Mouse (Mus musculus) limb, embryonic 11.5 days (tissue): ENCODE data around the gene Smc6. TPM values are rescaled to one million over a fixed set of nuclear protein-coding genes. Genes with fewer than 3 reads are reported as not detected.

Experiments used
- ATAC-seq: fragments of 200-750 bp; cut with Nextera tagmentation; 2 replicates; pipeline ENCODE4 v1.8.0; 2017; ENCODE audit warnings: low read depth; ENCODE audit not compliant: insufficient number of reproducible peaks, low FRiP score, low TSS enrichment
- DNase-seq: peaks from one replicate; pipeline ENCODE4 v3.0.0-alpha.2; 2015; ENCODE audit warnings: low spot score
- H3K27ac ChIP-seq: fragments of 300-500 bp; sonication (generic); replicated peaks from 2 replicates; pipeline ENCODE4 v1.5.1; 2014; ENCODE audit warnings: low read depth, mild to moderate bottlenecking, low read length
- H3K27me3 ChIP-seq: fragments of 300-500 bp; sonication (generic); 2 replicates; pipeline ENCODE4 v1.6.1; 2014; ENCODE audit warnings: mild to moderate bottlenecking, low read length, mixed read lengths; ENCODE audit not compliant: control insufficient read depth, insufficient read depth
- H3K36me3 ChIP-seq: fragments of 300-500 bp; sonication (generic); 2 replicates; pipeline ENCODE4 v1.6.1; 2014; ENCODE audit warnings: mild to moderate bottlenecking, low read length, moderate library complexity, mixed read lengths; ENCODE audit not compliant: control insufficient read depth, insufficient read depth
- H3K4me1 ChIP-seq: fragments of 300-500 bp; sonication (generic); 2 replicates; pipeline ENCODE4 v1.6.1; 2014; ENCODE audit warnings: low read length, mixed read lengths; ENCODE audit not compliant: control insufficient read depth, insufficient read depth
- H3K4me2 ChIP-seq: fragments of 300-500 bp; sonication (generic); 2 replicates; pipeline ENCODE4 v1.6.1; 2014; ENCODE audit warnings: low read depth, mild to moderate bottlenecking, moderate library complexity; ENCODE audit not compliant: severe bottlenecking
- H3K4me3 ChIP-seq: fragments of 300-500 bp; sonication (generic); 2 replicates; pipeline ENCODE4 v1.5.1; 2014; ENCODE audit warnings: low read depth, low read length
- H3K9ac ChIP-seq: fragments of 300-500 bp; sonication (generic); 2 replicates; pipeline ENCODE4 v1.6.1; 2014; ENCODE audit warnings: mild to moderate bottlenecking, low read length
- H3K9me3 ChIP-seq: fragments of 300-500 bp; sonication (generic); 2 replicates; pipeline ENCODE4 v1.6.1; 2016; ENCODE audit warnings: low read length; ENCODE audit not compliant: control insufficient read depth
- WGBS: fragments of 180-500 bp; shearing (Covaris S2); extraction: QIAGEN DNeasy Blood & Tissue Kit; methylation state at CpG from one replicate; pipeline ENCODE4 v1.1.7; 2014; 5-methylcytosine and 5-hydroxymethylcytosine counted together
- polyA plus RNA-seq: library from polyadenylated mRNA; unstranded; fragments of >200 nt; fragmentation: Nextera tagmentation; extraction: Ambion mirVana; gene quantifications from 2 replicates; pipeline ENCODE4 v1.2.1, GENCODE M21; 2014

The Smc6 gene
- polyA plus RNA-seq, 1 experiment from 2014 or later, result 138 TPM

GRCm38 (mm10) chr12:11306753-11307645, 41.3 kb downstream of the Smc6 start:
- DNase-seq, result no peak
- H3K4me2 ChIP-seq, result no peak overlapping the region

GRCm38 (mm10) chr12:11311106-11311505, 45.4 kb downstream of the Smc6 start:
- no peak overlapping the region for H3K9ac ChIP-seq
- H3K27ac ChIP-seq, result no peak overlapping the region
- no peaks in the 10 kb centered on the region for H3K4me1 ChIP-seq
- peaks cover 7% of the 10 kb centered on the region for H3K36me3 ChIP-seq
- H3K27me3 ChIP-seq, result no peaks in the 10 kb centered on the region
- no peak overlapping the region for H3K4me2 ChIP-seq
- H3K4me3 ChIP-seq, result no peak overlapping the region
- DNase-seq (no peak), ATAC-seq (no peak)
- 94% methylated on average over 2 of the region's 2 CpGs for WGBS
- no peaks in the 10 kb centered on the region for H3K9me3 ChIP-seq

More at GRCm38 (mm10) chr12:11306753-11307645, 41.3 kb downstream of the Smc6 start:
- Histone ChIP-seq H3K9ac (no peak overlapping the region), H3K27ac (no peak overlapping the region), H3K9me3 (no peaks in the 10 kb centered on the region), H3K27me3 (no peaks in the 10 kb centered on the region), H3K4me1 (no peaks in the 10 kb centered on the region), H3K4me3 (no peak overlapping the region), H3K36me3 (peaks cover 8% of the 10 kb centered on the region; the same call in 1 of the 2 replicates)
- no peak for ATAC-seq
- 92% methylated on average over 8 of the region's 8 CpGs for WGBS

- Histone ChIP-seq H3K4me3 (no peak overlapping the region), H3K27me3 (no peaks in the 10 kb centered on the region), H3K9ac (no peak overlapping the region), H3K4me2 (no peak overlapping the region), H3K4me1 (no peaks in the 10 kb centered on the region), H3K27ac (no peak overlapping the region), H3K36me3 (peaks cover 8% of the 10 kb centered on the region), H3K9me3 (no peaks in the 10 kb centered on the region)
- 85% methylated on average over 1 of the region's 1 CpGs for WGBS
- ATAC-seq, result no peak
- DNase-seq, result no peak
Observed at GRCm38 (mm10) chr12:11313840-11314239, 48.2 kb downstream of the Smc6 start.

GRCm38 (mm10) chr12:11317671-11318070, 52.0 kb downstream of the Smc6 start:
- Histone ChIP-seq H3K4me3 (no peak overlapping the region), H3K9ac (no peak overlapping the region), H3K9me3 (no peaks in the 10 kb centered on the region), H3K27ac (no peak overlapping the region), H3K27me3 (no peaks in the 10 kb centered on the region), H3K4me2 (no peak overlapping the region), H3K4me1 (no peaks in the 10 kb centered on the region), H3K36me3 (peaks cover 8% of the 10 kb centered on the region)
- ATAC-seq, result no peak
- no peak for DNase-seq
- 78% methylated on average over 6 of the region's 6 CpGs for whole genome bisulfite sequencing

GRCm38 (mm10) chr12:11324480-11324879, 58.8 kb downstream of the Smc6 start:
- WGBS, result 57% methylated on average over 4 of the region's 4 CpGs
- no peak for ATAC-seq
- Histone ChIP-seq H3K4me2 (no peak overlapping the region), H3K9me3 (no peaks in the 10 kb centered on the region), H3K27ac (no peak overlapping the region), H3K36me3 (no peaks in the 10 kb centered on the region), H3K9ac (no peak overlapping the region), H3K4me3 (no peak overlapping the region), H3K4me1 (no peaks in the 10 kb centered on the region), H3K27me3 (no peaks in the 10 kb centered on the region)
- DNase-seq, result no peak

- no peak overlapping the region for H3K4me2 ChIP-seq
- no peaks in the 10 kb centered on the region for H3K36me3 ChIP-seq
- 94% methylated on average over 3 of the region's 3 CpGs for WGBS
- no peak overlapping the region for H3K4me3 ChIP-seq
- H3K27me3 ChIP-seq, result no peaks in the 10 kb centered on the region
- DNase-seq, result no peak
- no peak overlapping the region for H3K27ac ChIP-seq
- H3K9ac ChIP-seq, result no peak overlapping the region
- H3K4me1 ChIP-seq, result no peaks in the 10 kb centered on the region
- no peaks in the 10 kb centered on the region for H3K9me3 ChIP-seq
- no peak for ATAC-seq
Observed at GRCm38 (mm10) chr12:11326483-11326882, 60.8 kb downstream of the Smc6 start.

GRCm38 (mm10) chr12:11336845-11337244, 71.2 kb downstream of the Smc6 start:
- Histone ChIP-seq H3K4me3 (no peak overlapping the region), H3K9ac (no peak overlapping the region), H3K9me3 (no peaks in the 10 kb centered on the region), H3K4me1 (no peaks in the 10 kb centered on the region), H3K27ac (no peak overlapping the region), H3K36me3 (no peaks in the 10 kb centered on the region), H3K4me2 (no peak overlapping the region), H3K27me3 (no peaks in the 10 kb centered on the region)
- 38% methylated on average over 4 of the region's 4 CpGs for WGBS
- peak; percentile 59 for DNase-seq
- ATAC-seq, result no peak

GRCm38 (mm10) chr12:11338251-11338650, 72.6 kb downstream of the Smc6 start:
- Histone ChIP-seq H3K27me3 (no peaks in the 10 kb centered on the region), H3K27ac (no peak overlapping the region), H3K4me3 (no peak overlapping the region), H3K4me1 (no peaks in the 10 kb centered on the region), H3K36me3 (no peaks in the 10 kb centered on the region), H3K9ac (no peak overlapping the region), H3K9me3 (no peaks in the 10 kb centered on the region), H3K4me2 (no peak overlapping the region)
- ATAC-seq, result no peak
- no peak for DNase-seq
- WGBS, result 95% methylated on average over 2 of the region's 2 CpGs
